Mouse (Mus musculus): ENCODE results near the gene Pitpnc1.

GRCm38 (mm10) chr11:107222531-107223168 is 247.8 kb downstream of the Pitpnc1 start:
- TF ChIP-seq CTCF (conservative IDR thresholded peaks at IDR 0.05; ENCODE audit: low read length), result no peak
- TF ChIP-seq NANOG (IDR thresholded peaks at IDR 0.05; ENCODE audit: borderline replicate concordance, low read length), result no peak
- TF ChIP-seq POU5F1 (IDR thresholded peaks at IDR 0.05; ENCODE audit: borderline replicate concordance, low read length), result no peak

Data from E14TG2a.4 (cell line).